Mouse (Mus musculus): Measurements from ENCODE around the gene Mpp3. TPM values are rescaled to one million over a fixed set of nuclear protein-coding genes. Genes with fewer than 3 reads are reported as not detected.
A peak's percentile ranks its signal among the peaks of the same experiment; 100 is the strongest.

The Mpp3 gene
- polyA plus RNA-seq, 1 experiment from 2014 or later = 41.0 TPM

GRCm38 (mm10) chr11:101984054-101985025 lies 43.9 kb downstream of the Mpp3 start, which contains the start of gene Cfap97d1:
Gene Cfap97d1, plus strand, starts transcription at chr11:101984279.
- peak; percentile 83 for ATAC-seq
- no peaks in the 10 kb centered on the region for H3K9me3 ChIP-seq (replicated peaks)
- WGBS = under 1% methylated on average over 69 of the region's 71 CpGs
- H3K4me2 ChIP-seq = peak within 1 kb of the TSS; percentile 99
- no peaks in the 10 kb centered on the region for H3K36me3 ChIP-seq (ENCODE audit: poor library complexity, severe bottlenecking)
- no peak within 1 kb of the TSS; the same call in 1 of the 2 replicates for H3K27ac ChIP-seq
- H3K27me3 ChIP-seq = no peaks in the 10 kb centered on the region
- peaks cover 27% of the 10 kb centered on the region for H3K4me1 ChIP-seq
- peak within 1 kb of the TSS; percentile 70 for H3K9ac ChIP-seq
- peak within 1 kb of the TSS; percentile 59 for H3K4me3 ChIP-seq

- WGBS = 80% methylated on average over 10 of the region's 10 CpGs
- no peak overlapping the region for H3K4me3 ChIP-seq
- ATAC-seq = no peak
Observed at GRCm38 (mm10) chr11:101983431-101983921, 44.8 kb downstream of the Mpp3 start.

GRCm38 (mm10) chr11:101982981-101983411 lies 45.3 kb downstream of the Mpp3 start:
- Histone ChIP-seq H3K4me3 (no peak overlapping the region), H3K4me2 (0 out of 2 replicates have a peak overlapping the region, but pooled peaks have one; percentile 99), H3K27me3 (no peaks in the 10 kb centered on the region), H3K9me3 (replicated peaks) (no peaks in the 10 kb centered on the region), H3K4me1 (peaks cover 27% of the 10 kb centered on the region), H3K27ac (no peak overlapping the region), H3K36me3 (ENCODE audit: poor library complexity, severe bottlenecking) (no peaks in the 10 kb centered on the region), H3K9ac (no peak overlapping the region)
- ATAC-seq = no peak
- WGBS = 70% methylated on average over 6 of the region's 6 CpGs

More at GRCm38 (mm10) chr11:101983431-101983921, 44.8 kb downstream of the Mpp3 start:
- no peaks in the 10 kb centered on the region for H3K36me3 ChIP-seq (ENCODE audit: poor library complexity, severe bottlenecking)
- H3K9me3 ChIP-seq (replicated peaks) = no peaks in the 10 kb centered on the region
- H3K27ac ChIP-seq = no peak overlapping the region; the same call in 1 of the 2 replicates
- H3K4me2 ChIP-seq = peak overlapping the region; percentile 99
- H3K4me1 ChIP-seq = peaks cover 27% of the 10 kb centered on the region
- H3K27me3 ChIP-seq = no peaks in the 10 kb centered on the region
- no peak overlapping the region for H3K9ac ChIP-seq

- no peak for ATAC-seq
- peaks cover 27% of the 10 kb centered on the region for H3K4me1 ChIP-seq
- 87% methylated on average over 12 of the region's 12 CpGs for WGBS
- no peaks in the 10 kb centered on the region for H3K9me3 ChIP-seq (replicated peaks)
- no peak overlapping the region for H3K9ac ChIP-seq
- H3K4me3 ChIP-seq = no peak overlapping the region
- H3K27me3 ChIP-seq = no peaks in the 10 kb centered on the region
- H3K4me2 ChIP-seq = no peak overlapping the region
- no peaks in the 10 kb centered on the region for H3K36me3 ChIP-seq (ENCODE audit: poor library complexity, severe bottlenecking)
- H3K27ac ChIP-seq = no peak overlapping the region
Observed at GRCm38 (mm10) chr11:101981850-101982249, 46.4 kb downstream of the Mpp3 start.

GRCm38 (mm10) chr11:101980603-101981157 lies 47.6 kb downstream of the Mpp3 start:
- Histone ChIP-seq H3K36me3 (ENCODE audit: poor library complexity, severe bottlenecking) (no peaks in the 10 kb centered on the region), H3K9me3 (replicated peaks) (no peaks in the 10 kb centered on the region), H3K4me3 (no peak overlapping the region), H3K27me3 (no peaks in the 10 kb centered on the region), H3K27ac (no peak overlapping the region), H3K4me1 (peaks cover 18% of the 10 kb centered on the region), H3K9ac (no peak overlapping the region), H3K4me2 (no peak overlapping the region)
- no peak for ATAC-seq
- 78% methylated on average over 9 of the region's 9 CpGs for WGBS

GRCm38 (mm10) chr11:101979140-101979539 lies 49.1 kb downstream of the Mpp3 start:
- Histone ChIP-seq H3K4me3 (no peak overlapping the region), H3K9me3 (replicated peaks) (no peaks in the 10 kb centered on the region), H3K36me3 (ENCODE audit: poor library complexity, severe bottlenecking) (no peaks in the 10 kb centered on the region), H3K4me2 (no peak overlapping the region), H3K27ac (no peak overlapping the region), H3K4me1 (peaks cover 8% of the 10 kb centered on the region), H3K9ac (no peak overlapping the region), H3K27me3 (no peaks in the 10 kb centered on the region)
- ATAC-seq = no peak
- WGBS = 91% methylated on average over 5 of the region's 5 CpGs

- no peak for ATAC-seq
- no peaks in the 10 kb centered on the region for H3K27me3 ChIP-seq
- H3K9ac ChIP-seq = no peak overlapping the region
- no peaks in the 10 kb centered on the region for H3K36me3 ChIP-seq (ENCODE audit: poor library complexity, severe bottlenecking)
- no peak overlapping the region for H3K4me2 ChIP-seq
- H3K4me3 ChIP-seq = no peak overlapping the region
- no peaks in the 10 kb centered on the region for H3K9me3 ChIP-seq (replicated peaks)
- WGBS = 96% methylated on average over 7 of the region's 7 CpGs
- no peaks in the 10 kb centered on the region for H3K4me1 ChIP-seq
- no peak overlapping the region for H3K27ac ChIP-seq
Observed at GRCm38 (mm10) chr11:101976949-101977348, 51.3 kb downstream of the Mpp3 start.

GRCm38 (mm10) chr11:101974923-101975322 lies 53.3 kb downstream of the Mpp3 start:
- WGBS = 53% methylated on average over 9 of the region's 9 CpGs
- no peak overlapping the region for H3K9ac ChIP-seq
- H3K4me1 ChIP-seq = no peaks in the 10 kb centered on the region
- no peak overlapping the region for H3K27ac ChIP-seq
- H3K36me3 ChIP-seq (ENCODE audit: poor library complexity, severe bottlenecking) = no peaks in the 10 kb centered on the region
- no peak for ATAC-seq
- H3K9me3 ChIP-seq (replicated peaks) = no peaks in the 10 kb centered on the region
- no peak overlapping the region for H3K4me3 ChIP-seq
- no peak overlapping the region for H3K4me2 ChIP-seq
- no peaks in the 10 kb centered on the region for H3K27me3 ChIP-seq

GRCm38 (mm10) chr11:101974181-101974580 lies 54.1 kb downstream of the Mpp3 start:
- Histone ChIP-seq H3K4me1 (no peaks in the 10 kb centered on the region), H3K9ac (no peak overlapping the region), H3K4me3 (no peak overlapping the region), H3K27me3 (no peaks in the 10 kb centered on the region), H3K9me3 (replicated peaks) (no peaks in the 10 kb centered on the region), H3K27ac (no peak overlapping the region), H3K4me2 (no peak overlapping the region), H3K36me3 (ENCODE audit: poor library complexity, severe bottlenecking) (no peaks in the 10 kb centered on the region)
- 69% methylated on average over 6 of the region's 6 CpGs for WGBS
- ATAC-seq = no peak

GRCm38 (mm10) chr11:101973496-101973895 lies 54.8 kb downstream of the Mpp3 start:
- Histone ChIP-seq H3K9ac (no peak overlapping the region), H3K27ac (no peak overlapping the region), H3K4me1 (no peaks in the 10 kb centered on the region), H3K4me2 (no peak overlapping the region), H3K9me3 (replicated peaks) (no peaks in the 10 kb centered on the region), H3K36me3 (ENCODE audit: poor library complexity, severe bottlenecking) (no peaks in the 10 kb centered on the region), H3K4me3 (no peak overlapping the region), H3K27me3 (peaks cover under 1% of the 10 kb centered on the region; the same call in 1 of the 2 replicates)
- no peak for ATAC-seq
- WGBS = 82% methylated on average over 9 of the region's 9 CpGs

GRCm38 (mm10) chr11:101972651-101973050 lies 55.6 kb downstream of the Mpp3 start:
- WGBS = 99% methylated on average over 5 of the region's 5 CpGs
- H3K4me1 ChIP-seq = no peaks in the 10 kb centered on the region
- no peak overlapping the region for H3K4me2 ChIP-seq
- no peaks in the 10 kb centered on the region for H3K36me3 ChIP-seq (ENCODE audit: poor library complexity, severe bottlenecking)
- H3K27me3 ChIP-seq = peaks cover 6% of the 10 kb centered on the region; the same call in 1 of the 2 replicates
- no peak overlapping the region for H3K9ac ChIP-seq
- ATAC-seq = no peak
- H3K27ac ChIP-seq = no peak overlapping the region
- no peaks in the 10 kb centered on the region for H3K9me3 ChIP-seq (replicated peaks)
- no peak overlapping the region for H3K4me3 ChIP-seq

GRCm38 (mm10) chr11:101972097-101972496 lies 56.2 kb downstream of the Mpp3 start:
- Histone ChIP-seq H3K4me3 (no peak overlapping the region), H3K9me3 (replicated peaks) (no peaks in the 10 kb centered on the region), H3K27ac (no peak overlapping the region), H3K9ac (no peak overlapping the region), H3K4me1 (no peaks in the 10 kb centered on the region), H3K27me3 (peaks cover 12% of the 10 kb centered on the region; the same call in 1 of the 2 replicates), H3K4me2 (no peak overlapping the region), H3K36me3 (ENCODE audit: poor library complexity, severe bottlenecking) (no peaks in the 10 kb centered on the region)
- WGBS = 66% methylated on average over 3 of the region's 3 CpGs
- ATAC-seq = no peak
